Mouse (Mus musculus) lung, adult 2 months (tissue): ENCODE results near the gene Ppm1h.

Experiments
- CTCF ChIP-seq: fragments of 200-500 bp; IDR thresholded peaks from 2 replicates; pipeline ENCODE4 v1.5.1; 2011; ENCODE audit warnings: mild to moderate bottlenecking, low read length, control low read depth; ENCODE audit not compliant: insufficient read depth
- POLR2A ChIP-seq: fragments of 200-500 bp; IDR thresholded peaks from 2 replicates; pipeline ENCODE4 v1.6.1; 2011; ENCODE audit warnings: low read depth, mild to moderate bottlenecking, control low read depth, low read length, borderline replicate concordance; ENCODE audit errors: extremely low read depth

DNA sequence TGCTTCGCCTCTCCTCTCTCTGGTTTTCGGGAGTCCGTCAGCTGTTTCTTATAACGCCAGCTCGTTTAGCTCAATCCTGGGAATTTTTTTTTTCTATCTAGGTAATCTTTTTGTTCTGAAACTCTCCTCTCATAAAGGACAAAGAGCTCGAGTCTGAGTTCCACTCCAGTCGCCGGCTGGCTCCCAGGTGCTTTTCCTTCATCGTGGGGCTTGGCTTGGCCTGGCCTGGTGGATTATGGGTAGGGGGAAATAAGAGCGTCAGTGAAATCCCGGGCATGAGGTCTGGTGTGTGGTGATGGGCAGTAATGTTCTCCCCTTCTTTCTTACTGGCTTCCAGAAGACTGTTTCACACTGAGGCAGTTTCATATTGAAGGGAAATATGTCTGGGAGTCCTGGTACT is 234.8 kb downstream of the Ppm1h start:
- TF ChIP-seq CTCF: no peak
- TF ChIP-seq POLR2A: no peak
